Mouse (Mus musculus): ENCODE results near the gene Otoa.

GRCm38 (mm10) chr7:121043004-121043403 lies 38.4 kb upstream of the Otoa start:
- TF ChIP-seq CTCF (IDR thresholded peaks at IDR 0.05; ENCODE audit: borderline replicate concordance, control insufficient read depth, extremely low read depth, insufficient read depth, low read length, poor library complexity): no peak
- no peak for TF ChIP-seq POLR2A (IDR thresholded peaks at IDR 0.05; ENCODE audit: control insufficient read depth, extremely low read depth, insufficient read depth, low read length, poor library complexity)
